Mouse (Mus musculus): ENCODE measurements at regions not wholly inside any gene's neighbourhood (a gene's known extent, or its start where the extent isn't known, plus 50 kb on each side); places are given as distances from the start of the nearest gene placed in this dataset.
A peak's percentile ranks its signal among the peaks of the same experiment; 100 is the strongest.

DNA sequence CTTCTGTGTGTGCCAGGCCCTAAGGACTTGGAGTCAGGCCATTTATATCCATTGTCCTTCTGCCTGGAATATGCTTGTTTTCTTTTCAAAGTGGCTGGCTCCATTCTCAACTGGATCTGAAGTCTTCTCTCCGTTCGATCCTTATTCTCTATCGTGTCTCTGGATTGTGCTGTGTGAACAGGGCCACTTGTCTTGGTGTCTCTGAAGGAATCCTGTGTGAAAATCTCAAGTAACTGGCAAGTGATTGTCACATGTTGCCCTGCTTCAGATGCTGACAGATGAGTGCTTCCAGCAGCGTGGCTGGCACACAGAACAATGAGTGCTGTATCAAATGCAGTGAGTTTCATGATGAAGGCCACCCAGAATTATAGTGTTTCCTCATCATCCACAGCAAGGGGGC is 96.4 kb downstream of the Stk35 start:
- H3K36me3 ChIP-seq (ENCODE audit: insufficient read depth, low read length): no peaks in the 10 kb centered on the region
- H3K9me3 ChIP-seq (replicated peaks; ENCODE audit: low read length): no peaks in the 10 kb centered on the region
- DNase-seq (ENCODE audit: low spot score): no peak
- H3K9ac ChIP-seq (ENCODE audit: low read depth, low read length): no peak overlapping the region
- no peak overlapping the region for H3K27ac ChIP-seq
- no peak for ATAC-seq (replicated peaks; ENCODE audit: low FRiP score, low read depth)
- H3K27me3 ChIP-seq (ENCODE audit: insufficient read depth, low read length): no peaks in the 10 kb centered on the region
- no peaks in the 10 kb centered on the region for H3K4me1 ChIP-seq (replicated peaks; ENCODE audit: insufficient read depth, low read length)
- no peak for TF ChIP-seq CTCF (IDR thresholded peaks at IDR 0.05; ENCODE audit: low read depth)
- 85% methylated on average over 4 of the region's 4 CpGs for WGBS
- H3K4me3 ChIP-seq (replicated peaks; ENCODE audit: low read depth, low read length): no peak overlapping the region
- H3K4me2 ChIP-seq (ENCODE audit: low read length): no peak overlapping the region

DNA sequence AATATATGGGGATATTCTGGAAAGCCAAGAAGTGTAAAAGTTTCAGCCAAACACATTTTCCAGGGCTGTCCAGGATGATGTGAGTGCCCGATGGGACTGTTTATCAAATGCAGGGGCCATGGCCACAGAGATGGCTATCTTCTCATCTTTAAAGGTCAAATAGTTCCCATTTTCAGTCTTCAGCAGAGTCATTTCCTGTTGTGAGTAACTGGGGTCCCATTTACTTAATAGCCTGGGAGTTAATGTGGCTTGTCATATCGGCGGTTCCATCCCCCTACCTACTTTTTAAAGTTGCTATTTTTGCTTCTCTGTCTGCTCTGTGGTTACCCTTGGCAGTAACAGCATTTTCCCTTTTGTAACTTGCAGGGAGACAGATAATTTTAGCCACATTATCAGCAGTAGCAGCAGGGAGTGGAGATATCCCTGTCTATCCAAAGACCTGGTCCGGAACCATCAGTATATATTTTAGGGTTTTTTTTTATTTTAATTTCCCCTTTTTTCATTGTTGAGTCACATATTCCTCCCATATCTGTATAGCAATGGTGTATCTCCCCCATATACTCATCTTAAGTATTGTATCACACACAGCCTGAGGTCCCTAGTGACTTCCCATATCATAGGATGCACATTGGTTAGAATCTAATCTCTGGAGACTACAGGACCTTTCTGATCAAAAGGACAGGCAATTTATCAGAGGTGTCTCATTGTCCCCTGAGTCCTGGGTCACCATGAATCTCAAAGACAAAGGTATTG is 103.2 kb downstream of the Stk35 start:
- no peak overlapping the region for H3K27ac ChIP-seq
- TF ChIP-seq CTCF (IDR thresholded peaks at IDR 0.05; ENCODE audit: low read depth): no peak
- no peak overlapping the region for H3K4me2 ChIP-seq (ENCODE audit: low read length)
- 49% methylated on average over 4 of the region's 4 CpGs for WGBS
- no peaks in the 10 kb centered on the region for H3K9me3 ChIP-seq (replicated peaks; ENCODE audit: low read length)
- ATAC-seq (replicated peaks; ENCODE audit: low FRiP score, low read depth) (no peak), DNase-seq (ENCODE audit: low spot score) (no peak)
- no peak overlapping the region for H3K9ac ChIP-seq (ENCODE audit: low read depth, low read length)
- H3K4me1 ChIP-seq (replicated peaks; ENCODE audit: insufficient read depth, low read length): no peaks in the 10 kb centered on the region
- H3K4me3 ChIP-seq (replicated peaks; ENCODE audit: low read depth, low read length): no peak overlapping the region
- no peaks in the 10 kb centered on the region for H3K27me3 ChIP-seq (ENCODE audit: insufficient read depth, low read length)
- no peaks in the 10 kb centered on the region for H3K36me3 ChIP-seq (ENCODE audit: insufficient read depth, low read length)

DNA sequence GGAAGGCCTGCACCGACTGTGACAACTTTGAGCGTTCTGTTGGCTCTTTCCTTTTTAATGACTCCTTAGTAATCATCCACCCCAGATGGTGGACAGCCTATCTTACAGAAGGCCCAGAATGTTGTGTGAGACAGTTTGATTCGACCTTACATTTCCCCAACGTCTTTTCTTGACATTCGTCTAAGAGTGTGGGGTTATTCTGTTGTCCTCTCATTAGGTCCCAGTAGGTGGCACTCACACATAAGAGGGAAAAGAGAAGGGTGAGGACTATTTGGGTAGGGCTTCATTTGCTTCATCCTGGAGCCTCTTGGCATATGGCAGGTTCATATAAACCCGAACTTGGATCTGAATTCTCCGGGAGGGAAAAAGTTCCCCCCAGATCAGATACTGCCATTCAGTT is 104.4 kb downstream of the Stk35 start:
- peak; percentile 76 for DNase-seq (ENCODE audit: low spot score)

DNA sequence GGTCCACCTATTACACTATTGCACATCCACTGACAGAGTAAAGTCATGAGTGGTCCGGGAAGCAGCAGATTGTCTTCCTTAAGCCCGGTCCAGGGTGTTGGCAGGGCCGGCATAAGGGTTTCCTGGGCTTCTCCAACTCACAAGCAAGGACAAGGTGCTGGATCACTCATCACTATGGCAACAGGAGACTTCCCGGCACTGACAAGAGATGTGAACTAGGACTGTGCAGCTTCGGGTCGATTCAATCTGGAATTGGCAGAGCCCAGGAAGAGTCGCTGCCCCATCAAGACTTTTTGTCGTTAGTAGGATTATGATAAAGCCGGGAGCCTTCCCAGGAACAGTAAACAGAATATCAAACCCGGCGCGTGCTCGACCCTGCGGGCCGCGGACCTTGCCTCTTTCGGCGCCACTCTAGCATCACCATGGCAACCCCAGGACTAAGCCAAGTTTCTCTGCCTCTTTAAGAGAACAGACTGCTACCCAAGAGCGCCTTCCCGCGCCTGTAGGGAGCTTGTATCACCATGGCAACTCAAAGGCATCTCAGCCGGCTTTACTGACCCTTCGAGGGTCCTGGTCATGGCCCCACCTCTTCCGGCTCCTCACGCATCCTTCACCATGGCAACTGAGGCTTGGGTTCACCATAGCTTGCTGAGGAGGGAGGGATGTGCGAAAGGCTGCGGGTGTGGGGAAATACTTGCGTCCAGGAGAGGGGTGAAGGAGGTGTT is 103.3 kb upstream of the Tgm3 start:
- DNase-seq (ENCODE audit: low spot score) (peak; percentile 51), ATAC-seq (replicated peaks; ENCODE audit: low FRiP score, low read depth) (peak; percentile 54)
- TF ChIP-seq CTCF (IDR thresholded peaks at IDR 0.05; ENCODE audit: low read depth): no peak
- Histone ChIP-seq H3K27ac (no peak overlapping the region), H3K9me3 (replicated peaks; ENCODE audit: low read length) (no peaks in the 10 kb centered on the region), H3K36me3 (ENCODE audit: insufficient read depth, low read length) (no peaks in the 10 kb centered on the region), H3K4me1 (replicated peaks; ENCODE audit: insufficient read depth, low read length) (0 out of 2 replicates have a peak, but pooled peaks cover 4% of the 10 kb centered on the region), H3K27me3 (ENCODE audit: insufficient read depth, low read length) (no peaks in the 10 kb centered on the region), H3K4me2 (ENCODE audit: low read length) (peak overlapping the region; percentile 48), H3K9ac (ENCODE audit: low read depth, low read length) (no peak overlapping the region), H3K4me3 (replicated peaks; ENCODE audit: low read depth, low read length) (peak overlapping the region; percentile 17; the same call in 1 of the 2 replicates)
- 3% methylated on average over 28 of the region's 28 CpGs for WGBS

More for the DNA sequence above, 104.4 kb downstream of the Stk35 start:
- no peaks in the 10 kb centered on the region for H3K36me3 ChIP-seq (ENCODE audit: insufficient read depth, low read length)
- TF ChIP-seq CTCF (IDR thresholded peaks at IDR 0.05; ENCODE audit: low read depth): peak; percentile 86
- no peak overlapping the region for H3K27ac ChIP-seq
- H3K9me3 ChIP-seq (replicated peaks; ENCODE audit: low read length): no peaks in the 10 kb centered on the region
- no peaks in the 10 kb centered on the region for H3K27me3 ChIP-seq (ENCODE audit: insufficient read depth, low read length)
- no peak overlapping the region for H3K4me3 ChIP-seq (replicated peaks; ENCODE audit: low read depth, low read length)
- 29% methylated on average over 7 of the region's 7 CpGs for WGBS
- no peak for ATAC-seq (replicated peaks; ENCODE audit: low FRiP score, low read depth)
- H3K4me2 ChIP-seq (ENCODE audit: low read length): no peak overlapping the region
- 0 out of 2 replicates have a peak, but pooled peaks cover 4% of the 10 kb centered on the region for H3K4me1 ChIP-seq (replicated peaks; ENCODE audit: insufficient read depth, low read length)
- no peak overlapping the region for H3K9ac ChIP-seq (ENCODE audit: low read depth, low read length)

DNA sequence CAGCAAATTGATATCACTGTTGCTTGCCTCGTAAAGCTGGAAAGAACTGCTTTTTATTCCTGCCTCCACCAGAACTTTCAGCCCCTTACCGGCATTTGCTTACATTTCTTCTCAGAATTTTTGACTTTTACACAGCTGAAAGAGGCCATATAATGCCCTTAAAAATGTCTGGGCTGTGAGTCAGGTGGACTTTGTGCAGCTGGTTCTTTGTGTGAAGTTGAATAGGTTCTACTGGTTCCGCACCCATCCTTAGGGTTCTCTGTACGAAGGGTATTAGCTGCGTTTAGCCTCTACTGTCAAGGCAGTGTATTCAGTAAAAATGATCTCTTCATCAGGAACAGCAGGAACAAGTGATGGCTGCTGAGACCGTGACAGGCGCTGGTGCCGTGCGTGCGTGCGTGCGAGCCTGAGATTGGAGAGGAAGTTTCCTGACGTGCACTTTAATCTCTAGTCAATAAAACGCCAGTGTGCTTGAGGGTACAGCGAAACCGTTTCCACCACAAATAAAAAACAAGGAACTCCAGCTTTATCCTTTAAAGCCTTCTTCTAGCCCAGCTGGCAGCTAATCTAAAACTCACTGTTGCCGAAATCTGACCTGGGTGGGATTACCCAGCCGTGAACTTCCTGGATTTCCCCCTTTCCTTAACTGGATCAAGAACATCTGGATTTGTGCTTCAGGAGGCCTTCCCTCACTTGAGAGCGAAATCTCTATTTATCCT is 100.8 kb upstream of the Tgm3 start:
- Histone ChIP-seq H3K27ac (no peak overlapping the region), H3K4me1 (replicated peaks; ENCODE audit: insufficient read depth, low read length) (0 out of 2 replicates have a peak, but pooled peaks cover 4% of the 10 kb centered on the region), H3K4me2 (ENCODE audit: low read length) (peak overlapping the region; percentile 42), H3K9me3 (replicated peaks; ENCODE audit: low read length) (no peaks in the 10 kb centered on the region), H3K9ac (ENCODE audit: low read depth, low read length) (no peak overlapping the region), H3K27me3 (ENCODE audit: insufficient read depth, low read length) (no peaks in the 10 kb centered on the region), H3K36me3 (ENCODE audit: insufficient read depth, low read length) (no peaks in the 10 kb centered on the region), H3K4me3 (replicated peaks; ENCODE audit: low read depth, low read length) (no peak overlapping the region; the same call in 1 of the 2 replicates)
- no peak for TF ChIP-seq CTCF (IDR thresholded peaks at IDR 0.05; ENCODE audit: low read depth)
- peak; percentile 73 for DNase-seq (ENCODE audit: low spot score)
- no peak for ATAC-seq (replicated peaks; ENCODE audit: low FRiP score, low read depth)
- WGBS: 15% methylated on average over 19 of the region's 19 CpGs

DNA sequence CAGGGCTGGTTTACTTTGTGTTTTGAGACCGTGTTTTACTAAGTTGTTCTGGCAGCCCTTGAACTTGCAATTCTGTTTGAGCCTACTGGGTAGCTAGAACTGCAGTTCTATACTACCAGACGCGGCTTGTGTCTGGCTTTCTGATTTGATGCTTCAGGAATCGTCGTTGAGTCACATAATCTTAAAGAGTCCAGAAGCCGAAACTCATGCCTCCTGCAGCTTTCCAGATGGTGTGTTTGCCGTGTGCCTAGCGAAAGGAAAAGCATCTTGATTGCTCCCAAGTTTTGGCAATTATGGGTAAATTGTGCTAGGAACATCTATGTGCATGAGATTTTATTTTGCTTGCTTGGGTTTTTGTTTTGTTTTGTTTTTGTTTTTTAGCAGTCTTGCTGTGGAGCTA is 99.6 kb upstream of the Tgm3 start:
- H3K4me2 ChIP-seq (ENCODE audit: low read length): no peak overlapping the region
- ATAC-seq (replicated peaks; ENCODE audit: low FRiP score, low read depth) (no peak), DNase-seq (ENCODE audit: low spot score) (no peak)
- no peak overlapping the region for H3K27ac ChIP-seq
- H3K36me3 ChIP-seq (ENCODE audit: insufficient read depth, low read length): no peaks in the 10 kb centered on the region
- TF ChIP-seq CTCF (IDR thresholded peaks at IDR 0.05; ENCODE audit: low read depth): no peak
- no peak overlapping the region for H3K9ac ChIP-seq (ENCODE audit: low read depth, low read length)
- no peaks in the 10 kb centered on the region for H3K27me3 ChIP-seq (ENCODE audit: insufficient read depth, low read length)
- H3K4me1 ChIP-seq (replicated peaks; ENCODE audit: insufficient read depth, low read length): 0 out of 2 replicates have a peak, but pooled peaks cover 4% of the 10 kb centered on the region
- WGBS: 74% methylated on average over 8 of the region's 8 CpGs
- no peak overlapping the region for H3K4me3 ChIP-seq (replicated peaks; ENCODE audit: low read depth, low read length)
- H3K9me3 ChIP-seq (replicated peaks; ENCODE audit: low read length): no peaks in the 10 kb centered on the region
